Mouse (Mus musculus) bone marrow macrophage, adult 2 months (primary cell): ENCODE data around the gene Racgap1.

Source experiments
- CTCF ChIP-seq: IDR thresholded peaks from 2 replicates; pipeline ENCODE4 v1.5.1; 2012; ENCODE audit warnings: low read depth, mild to moderate bottlenecking, low read length, moderate library complexity
- POLR2A ChIP-seq: IDR thresholded peaks from 2 replicates; pipeline ENCODE4 v1.6.1; 2012; ENCODE audit warnings: mild to moderate bottlenecking, low read depth, low read length, borderline replicate concordance

DNA sequence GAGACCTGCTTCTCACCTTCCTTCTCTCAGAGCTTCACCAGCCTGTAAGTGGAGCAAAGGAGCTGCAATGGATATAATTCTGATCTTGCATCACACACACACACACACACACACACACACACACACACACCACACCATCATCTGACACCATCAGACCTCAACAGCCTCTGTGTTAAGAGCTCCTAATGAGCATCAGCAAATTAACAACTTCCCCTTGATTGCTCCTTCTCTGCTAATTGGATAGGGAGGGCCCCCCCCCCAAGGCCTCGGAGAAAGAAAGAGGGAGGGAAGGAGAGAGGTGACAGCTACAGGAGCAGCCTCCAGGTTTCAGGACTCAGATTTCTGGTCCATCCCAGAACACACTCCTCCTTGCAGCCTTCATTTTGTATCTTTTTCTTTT, 17.9 kb upstream of the Racgap1 start:
- no peak for TF ChIP-seq POLR2A
- no peak for TF ChIP-seq CTCF
